Mouse (Mus musculus) kidney, embryonic 14.5 days (tissue): ENCODE results near the gene Gm20509. TPM values are rescaled to one million over a fixed set of nuclear protein-coding genes. Genes with fewer than 3 reads are reported as not detected.

ENCODE experiments used
- ATAC-seq: fragments of 200-750 bp; cut with Nextera tagmentation; 2 replicates; pipeline ENCODE4 v1.8.0; 2017; ENCODE audit warnings: moderate number of reproducible peaks, mild to moderate bottlenecking, moderate TSS enrichment, moderate library complexity; ENCODE audit not compliant: low FRiP score, low TSS enrichment
- H3K27ac ChIP-seq: fragments of 300-500 bp; sonication (generic); 2 replicates; pipeline ENCODE4 v1.5.1; 2014; ENCODE audit warnings: low read depth, mild to moderate bottlenecking, low read length, moderate library complexity, mixed read lengths
- H3K27me3 ChIP-seq: fragments of 300-500 bp; sonication (generic); 2 replicates; pipeline ENCODE4 v1.6.1; 2014; ENCODE audit warnings: mild to moderate bottlenecking, low read length; ENCODE audit not compliant: control insufficient read depth, insufficient read depth
- H3K36me3 ChIP-seq: fragments of 300-500 bp; sonication (generic); 2 replicates; pipeline ENCODE4 v1.6.1; 2014; ENCODE audit warnings: low read length, mixed read lengths; ENCODE audit not compliant: control insufficient read depth, insufficient read depth
- H3K4me1 ChIP-seq: fragments of 300-500 bp; sonication (generic); 2 replicates; pipeline ENCODE4 v1.6.1; 2014; ENCODE audit warnings: low read length, mixed read lengths; ENCODE audit not compliant: control insufficient read depth, insufficient read depth
- H3K4me2 ChIP-seq: fragments of 300-500 bp; sonication (generic); replicated peaks from 2 replicates; pipeline ENCODE4 v1.6.1; 2014; ENCODE audit warnings: low read depth, mild to moderate bottlenecking, low read length
- H3K4me3 ChIP-seq: fragments of 300-500 bp; sonication (generic); 2 replicates; pipeline ENCODE4 v1.5.1; 2014; ENCODE audit warnings: mild to moderate bottlenecking, low read length
- H3K9ac ChIP-seq: fragments of 300-500 bp; sonication (generic); 2 replicates; pipeline ENCODE4 v1.6.1; 2014; ENCODE audit warnings: low read depth, mild to moderate bottlenecking, low read length, moderate library complexity
- H3K9me3 ChIP-seq: fragments of 300-500 bp; sonication (generic); 2 replicates; pipeline ENCODE4 v1.6.1; 2016; ENCODE audit warnings: low read length; ENCODE audit not compliant: control insufficient read depth
- WGBS: fragments of 180-500 bp; shearing (Covaris S2); extraction: QIAGEN DNeasy Blood & Tissue Kit; methylation state at CpG from one replicate; pipeline ENCODE4 v1.1.7; 2014; 5-methylcytosine and 5-hydroxymethylcytosine counted together
- polyA plus RNA-seq: library from polyadenylated mRNA; unstranded; fragments of >200 nt; fragmentation: Nextera tagmentation; extraction: Ambion mirVana; gene quantifications from 2 replicates; pipeline ENCODE4 v1.2.1, GENCODE M21; 2014

Gm20509 gene
- not detected in 2 replicates for polyA plus RNA-seq

GRCm38 (mm10) chr9:73102181-73102580 lies at the start of gene Gm20509:
Gm20509 (plus strand) TSS chr9:73102470.
- peaks cover 15% of the 10 kb centered on the region for H3K27me3 ChIP-seq
- H3K36me3 ChIP-seq: no peaks in the 10 kb centered on the region
- H3K4me1 ChIP-seq: peaks cover 5% of the 10 kb centered on the region; the same call in 1 of the 2 replicates
- ATAC-seq: no peak
- no peak within 1 kb of the TSS for H3K27ac ChIP-seq
- H3K9ac ChIP-seq: peak within 1 kb of the TSS; percentile 59
- H3K4me3 ChIP-seq: peak within 1 kb of the TSS; percentile 45
- H3K4me2 ChIP-seq: peak within 1 kb of the TSS; percentile 93
- no peaks in the 10 kb centered on the region for H3K9me3 ChIP-seq
- 95% methylated on average over 4 of the region's 4 CpGs for WGBS

GRCm38 (mm10) chr9:73055441-73055911 lies 46.8 kb upstream of the Gm20509 start:
- no peak overlapping the region for H3K4me3 ChIP-seq
- no peak for ATAC-seq
- H3K9me3 ChIP-seq: no peaks in the 10 kb centered on the region
- no peak overlapping the region for H3K9ac ChIP-seq
- H3K4me1 ChIP-seq: no peaks in the 10 kb centered on the region
- no peak overlapping the region for H3K4me2 ChIP-seq
- WGBS: 53% methylated on average over 10 of the region's 10 CpGs
- H3K27me3 ChIP-seq: no peaks in the 10 kb centered on the region
- H3K27ac ChIP-seq: no peak overlapping the region
- H3K36me3 ChIP-seq: no peaks in the 10 kb centered on the region

GRCm38 (mm10) chr9:73059224-73059623 lies 43.0 kb upstream of the Gm20509 start:
- WGBS: 89% methylated on average over 4 of the region's 4 CpGs
- Histone ChIP-seq H3K27me3 (no peaks in the 10 kb centered on the region), H3K4me1 (0 out of 2 replicates have a peak, but pooled peaks cover 5% of the 10 kb centered on the region), H3K9me3 (no peaks in the 10 kb centered on the region), H3K36me3 (no peaks in the 10 kb centered on the region), H3K27ac (no peak overlapping the region), H3K4me3 (no peak overlapping the region), H3K9ac (no peak overlapping the region), H3K4me2 (no peak overlapping the region)
- ATAC-seq: no peak

GRCm38 (mm10) chr9:73063621-73064290 lies 38.5 kb upstream of the Gm20509 start:
- peak overlapping the region; percentile 10 for H3K4me3 ChIP-seq
- WGBS: 11% methylated on average over 15 of the region's 15 CpGs
- peak overlapping the region; percentile 37 for H3K4me2 ChIP-seq
- H3K9ac ChIP-seq: peak overlapping the region; percentile 8; the same call in 1 of the 2 replicates
- no peaks in the 10 kb centered on the region for H3K36me3 ChIP-seq
- peak; percentile 51; the same call in 1 of the 2 replicates for ATAC-seq
- no peaks in the 10 kb centered on the region for H3K27me3 ChIP-seq
- no peaks in the 10 kb centered on the region for H3K9me3 ChIP-seq
- H3K4me1 ChIP-seq: peaks cover 20% of the 10 kb centered on the region; the same call in 1 of the 2 replicates
- H3K27ac ChIP-seq: no peak overlapping the region; the same call in 1 of the 2 replicates

GRCm38 (mm10) chr9:73067086-73067485 lies 35.2 kb upstream of the Gm20509 start:
- 30% methylated on average over 10 of the region's 10 CpGs for WGBS
- Histone ChIP-seq H3K27me3 (no peaks in the 10 kb centered on the region), H3K9ac (no peak overlapping the region), H3K36me3 (no peaks in the 10 kb centered on the region), H3K4me1 (peaks cover 25% of the 10 kb centered on the region; the same call in 1 of the 2 replicates), H3K9me3 (no peaks in the 10 kb centered on the region), H3K4me3 (no peak overlapping the region), H3K4me2 (0 out of 2 replicates have a peak overlapping the region, but pooled peaks have one; percentile 26), H3K27ac (no peak overlapping the region)
- ATAC-seq: peak; percentile 75

GRCm38 (mm10) chr9:73068230-73068679 lies 34.0 kb upstream of the Gm20509 start:
- H3K36me3 ChIP-seq: no peaks in the 10 kb centered on the region
- peaks cover 25% of the 10 kb centered on the region; the same call in 1 of the 2 replicates for H3K4me1 ChIP-seq
- H3K27ac ChIP-seq: peak overlapping the region; percentile 15; the same call in 1 of the 2 replicates
- no peak overlapping the region for H3K9ac ChIP-seq
- H3K9me3 ChIP-seq: no peaks in the 10 kb centered on the region
- no peak overlapping the region for H3K4me3 ChIP-seq
- no peaks in the 10 kb centered on the region for H3K27me3 ChIP-seq
- whole genome bisulfite sequencing: 22% methylated on average over 6 of the region's 6 CpGs
- no peak overlapping the region for H3K4me2 ChIP-seq
- peak; percentile 76 for ATAC-seq

GRCm38 (mm10) chr9:73068688-73069087 lies 33.6 kb upstream of the Gm20509 start:
- H3K27me3 ChIP-seq: no peaks in the 10 kb centered on the region
- ATAC-seq: no peak
- 73% methylated on average over 6 of the region's 6 CpGs for WGBS
- no peak overlapping the region for H3K4me2 ChIP-seq
- H3K27ac ChIP-seq: peak overlapping the region; percentile 37; the same call in 1 of the 2 replicates
- H3K36me3 ChIP-seq: no peaks in the 10 kb centered on the region
- H3K4me1 ChIP-seq: peaks cover 24% of the 10 kb centered on the region; the same call in 1 of the 2 replicates
- H3K9me3 ChIP-seq: no peaks in the 10 kb centered on the region
- no peak overlapping the region for H3K4me3 ChIP-seq
- no peak overlapping the region for H3K9ac ChIP-seq

GRCm38 (mm10) chr9:73070971-73071659 lies 31.2 kb upstream of the Gm20509 start:
- 68% methylated on average over 10 of the region's 10 CpGs for WGBS
- H3K36me3 ChIP-seq: no peaks in the 10 kb centered on the region

More at GRCm38 (mm10) chr9:73070971-73071659, 31.2 kb upstream of the Gm20509 start:
- Histone ChIP-seq H3K9ac (no peak overlapping the region), H3K27ac (no peak overlapping the region), H3K4me1 (peaks cover 20% of the 10 kb centered on the region; the same call in 1 of the 2 replicates), H3K27me3 (no peaks in the 10 kb centered on the region), H3K4me2 (no peak overlapping the region), H3K9me3 (no peaks in the 10 kb centered on the region), H3K4me3 (no peak overlapping the region)
- ATAC-seq: no peak
